Mouse (Mus musculus): ENCODE measurements around the gene Rpl18a. TPM values are rescaled to one million over a fixed set of nuclear protein-coding genes. Genes with fewer than 3 reads are reported as not detected.

The Rpl18a gene
- polyA plus RNA-seq (2017; shearing (Covaris generic)): over 10,000 TPM in 2 of 3 experiments, 1,000 to 10,000 TPM in 1; 6,080 to 11,053 (median 10,917) TPM

- peak; percentile 98 for ATAC-seq
These were observed at the start of gene Rpl18a for GRCm38 (mm10) chr8:70897021-70897680. Rpl18a (minus strand) TSS chr8:70897412.

GRCm38 (mm10) chr8:70943187-70943586 lies 46.0 kb upstream of the Rpl18a start:
- ATAC-seq: no peak

- ATAC-seq: no peak
These were observed 44.3 kb upstream of the Rpl18a start for GRCm38 (mm10) chr8:70941478-70941877.

- no peak for ATAC-seq
These were observed 40.0 kb upstream of the Rpl18a start for GRCm38 (mm10) chr8:70937200-70937599.

- ATAC-seq: no peak
These were observed 37.6 kb upstream of the Rpl18a start for GRCm38 (mm10) chr8:70934786-70935185.

GRCm38 (mm10) chr8:70933036-70933435 lies 35.8 kb upstream of the Rpl18a start:
- no peak for ATAC-seq

- ATAC-seq: no peak
These were observed 34.5 kb upstream of the Rpl18a start for GRCm38 (mm10) chr8:70931731-70932130.

- ATAC-seq: no peak
These were observed 31.6 kb upstream of the Rpl18a start for GRCm38 (mm10) chr8:70928778-70929322.

GRCm38 (mm10) chr8:70928096-70928495 lies 30.9 kb upstream of the Rpl18a start:
- ATAC-seq: no peak

GRCm38 (mm10) chr8:70926396-70926795 lies 29.2 kb upstream of the Rpl18a start:
- no peak for ATAC-seq

- ATAC-seq: no peak
These were observed 28.5 kb upstream of the Rpl18a start for GRCm38 (mm10) chr8:70925754-70926153.

GRCm38 (mm10) chr8:70924151-70924550 lies 26.9 kb upstream of the Rpl18a start:
- no peak for ATAC-seq

- no peak for ATAC-seq
These were observed 23.1 kb upstream of the Rpl18a start for GRCm38 (mm10) chr8:70920049-70920922.

- ATAC-seq: no peak
These were observed 17.5 kb upstream of the Rpl18a start for GRCm38 (mm10) chr8:70914704-70915103.

GRCm38 (mm10) chr8:70913523-70913922 lies 16.3 kb upstream of the Rpl18a start:
- ATAC-seq: no peak

GRCm38 (mm10) chr8:70912955-70913354 lies 15.7 kb upstream of the Rpl18a start:
- no peak for ATAC-seq

- no peak for ATAC-seq
These were observed 14.4 kb upstream of the Rpl18a start for GRCm38 (mm10) chr8:70911596-70911995.

GRCm38 (mm10) chr8:70907518-70907917 lies 10.3 kb upstream of the Rpl18a start:
- ATAC-seq: no peak

GRCm38 (mm10) chr8:70905831-70906736 lies 8.9 kb upstream of the Rpl18a start, which contains the start of gene Map1s:
Map1s (plus strand) TSS chr8:70905932.
- ATAC-seq: peak; percentile 73

- no peak for ATAC-seq
These were observed 8.2 kb upstream of the Rpl18a start for GRCm38 (mm10) chr8:70905463-70905830.

GRCm38 (mm10) chr8:70904532-70904931 lies 7.3 kb upstream of the Rpl18a start:
- ATAC-seq: no peak

- ATAC-seq: no peak
These were observed 6.4 kb upstream of the Rpl18a start for GRCm38 (mm10) chr8:70903582-70903981.

Data from inflammation-experienced regulatory T-cells, adult 6 months (primary cell).